In the genomic region with DNA sequence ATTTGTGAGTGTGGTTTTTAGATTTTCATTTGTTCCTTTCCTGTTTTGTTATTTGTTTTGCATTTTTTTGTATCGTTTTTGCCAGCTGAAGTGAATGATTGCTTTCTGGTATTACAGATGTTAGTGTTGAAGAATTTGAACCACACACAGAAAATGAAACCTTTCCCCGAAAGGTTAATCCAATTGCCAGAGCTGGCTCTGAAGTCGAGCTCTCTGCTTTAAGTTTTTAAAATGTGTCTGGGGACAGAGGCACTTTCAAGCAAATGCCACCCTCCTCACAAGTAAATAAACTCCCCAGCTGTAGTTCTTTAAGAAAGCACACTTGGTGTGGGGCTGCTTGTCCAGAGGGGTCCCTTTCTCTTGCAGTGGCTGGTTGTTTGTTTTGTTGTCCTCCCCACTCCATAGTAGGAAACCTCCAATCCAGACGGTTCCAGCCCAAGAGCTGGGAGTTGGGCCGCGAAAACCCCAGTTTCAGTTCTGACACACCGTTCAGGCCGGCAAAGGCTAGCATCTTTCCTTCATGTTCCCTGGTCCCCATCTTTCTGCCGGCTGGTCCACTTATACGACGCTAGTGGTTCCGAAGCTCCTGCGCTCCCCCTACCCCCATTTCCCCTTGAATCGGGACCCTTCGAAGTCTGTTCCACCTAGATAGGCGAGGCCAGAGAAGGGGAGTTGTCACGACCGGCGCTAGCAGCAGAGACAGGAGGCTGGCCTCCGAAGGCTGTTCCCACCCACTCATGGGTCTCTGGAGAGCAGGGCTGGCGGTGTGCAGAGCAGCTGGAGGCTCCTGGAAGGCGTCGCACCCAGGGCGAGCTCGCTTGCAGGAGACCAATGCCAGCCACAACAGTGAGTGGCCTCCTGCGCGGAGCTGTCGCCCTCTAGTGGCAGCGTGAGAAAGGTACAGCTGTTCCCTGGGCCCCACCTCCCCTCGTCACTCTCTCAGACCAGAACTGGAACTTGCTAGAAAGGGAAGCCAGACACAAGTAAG, we compare ENCODE assay signal across 8 mouse cellular contexts. TPM values are rescaled to one million over a fixed set of nuclear protein-coding genes. Genes with fewer than 3 reads are reported as not detected.
DNase-seq lines count a peak whose midpoint lies in the region; ATAC-seq and TF ChIP-seq lines count a peak whose summit lies in the region.

No protein-coding gene starts in this region.

- peak overlapping the region; percentile 16; the same call in 1 of the 2 replicates for H3K9ac ChIP-seq in ES-E14 (ENCODE audit: insufficient read depth, low read depth, low read length, poor library complexity, severe bottlenecking)
- H3K9ac ChIP-seq in forebrain, embryonic 14.5 days (ENCODE audit: low read length), result peak overlapping the region; percentile 53
- peak overlapping the region; percentile 63 for H3K9ac ChIP-seq in liver, postnatal 0 days (replicated peaks)
- peak overlapping the region; percentile 61 for H3K9ac ChIP-seq in neural tube, embryonic 13.5 days

- H3K36me3 ChIP-seq in ES-E14 (ENCODE audit: control insufficient read depth, insufficient read depth, low read length, poor library complexity, severe bottlenecking), result no peaks in the 10 kb centered on the region
- H3K36me3 ChIP-seq in forebrain, embryonic 14.5 days (ENCODE audit: control insufficient read depth, insufficient read depth, low read length), result no peaks in the 10 kb centered on the region
- H3K36me3 ChIP-seq in liver, postnatal 0 days (replicated peaks; ENCODE audit: insufficient read depth, low read length), result no peaks in the 10 kb centered on the region
- no peaks in the 10 kb centered on the region for H3K36me3 ChIP-seq in neural tube, embryonic 13.5 days
- no peaks in the 10 kb centered on the region for H3K36me3 ChIP-seq in testis, adult 2 months (ENCODE audit: control insufficient read depth, insufficient read depth, low read length)

- TF ChIP-seq POLR2A in testis, adult 2 months (IDR thresholded peaks at IDR 0.05; ENCODE audit: control insufficient read depth, low read depth, low read length), result no peak; the same call in 1 of the 2 replicates

- H3K27ac ChIP-seq in ES-E14 (ENCODE audit: insufficient read depth, low read depth, low read length, poor library complexity, severe bottlenecking), result no peak overlapping the region
- H3K27ac ChIP-seq in forebrain, embryonic 14.5 days (ENCODE audit: low read depth, low read length), result no peak overlapping the region
- H3K27ac ChIP-seq in liver, postnatal 0 days (ENCODE audit: low read depth), result peak overlapping the region; percentile 82
- H3K27ac ChIP-seq in neural tube, embryonic 13.5 days (replicated peaks), result peak overlapping the region; percentile 3
- peak overlapping the region; percentile 63 for H3K27ac ChIP-seq in testis, adult 2 months (ENCODE audit: control insufficient read depth, insufficient read depth, low read depth, low read length)

- in situ Hi-C loops in ES-E14 (cut with MboI; ENCODE audit: low sequenced_read_pairs in 2 of 2, unreplicated experiment in 2 of 2), result no loop called here

- TF ChIP-seq CTCF in liver, postnatal 0 days (IDR thresholded peaks at IDR 0.05; ENCODE audit: low read depth), result peak; percentile 99
- TF ChIP-seq CTCF in testis, adult 2 months (IDR thresholded peaks at IDR 0.05; ENCODE audit: control insufficient read depth, insufficient read depth, insufficient replicate concordance, low read depth, low read length), result peak; percentile 100

- intact Hi-C loops in heart, postnatal 14 days (cut with DNase I), result loop anchor here (1.0 to 5.0 kb wide), 3 partner anchors 46 to 276 kb away; no protein-coding TSS in a partner anchor

- peaks cover 0 to 2% of the 10 kb centered on the region in 2 experiments; a peak in 1 of 4 replicates for H3K4me1 ChIP-seq in ES-E14 (ENCODE audit: control insufficient read depth in 2 of 2, insufficient read depth in 2 of 2, low read length in 2 of 2, poor library complexity in 1 of 2)
- H3K4me1 ChIP-seq in forebrain, embryonic 14.5 days (ENCODE audit: control insufficient read depth, insufficient read depth, low read length), result no peaks in the 10 kb centered on the region
- H3K4me1 ChIP-seq in liver, postnatal 0 days (ENCODE audit: insufficient read depth), result 0 out of 2 replicates have a peak, but pooled peaks cover 4% of the 10 kb centered on the region
- H3K4me1 ChIP-seq in neural tube, embryonic 13.5 days (replicated peaks), result peaks cover 4% of the 10 kb centered on the region; the same call in 1 of the 2 replicates
- H3K4me1 ChIP-seq in testis, adult 2 months (ENCODE audit: control insufficient read depth, insufficient read depth, low read length), result peaks cover 8% of the 10 kb centered on the region

- 9% methylated on average over 30 of the region's 30 CpGs for WGBS in forebrain, embryonic 14.5 days
- 5% methylated on average over 29 of the region's 30 CpGs for WGBS in liver, postnatal 0 days (ENCODE audit: insufficient replicate concordance)
- WGBS in neural tube, embryonic 13.5 days, result 8% methylated on average over 30 of the region's 30 CpGs

- H3K9me3 ChIP-seq in ES-E14 (ENCODE audit: control insufficient read depth, insufficient read depth, low read depth, low read length), result no peaks in the 10 kb centered on the region
- no peaks in the 10 kb centered on the region for H3K9me3 ChIP-seq in forebrain, embryonic 14.5 days (replicated peaks; ENCODE audit: control insufficient read depth, low read length)
- no peaks in the 10 kb centered on the region for H3K9me3 ChIP-seq in liver, postnatal 0 days (ENCODE audit: low read length)
- no peaks in the 10 kb centered on the region for H3K9me3 ChIP-seq in neural tube, embryonic 13.5 days

- peak; percentile 98 for ATAC-seq in forebrain, embryonic 14.5 days
- ATAC-seq in liver, postnatal 0 days, result peak; percentile 91
- ATAC-seq in neural tube, embryonic 13.5 days (ENCODE audit: low read depth), result peak; percentile 98

- H3K4me3 ChIP-seq in ES-E14 (ENCODE audit: insufficient read depth in 1 of 2, low read depth in 1 of 2, low read length in 2 of 2, poor library complexity in 1 of 2, severe bottlenecking in 1 of 2), result peak overlapping the region; percentile 14 to 41; a peak in 2 of 4 replicates
- peak overlapping the region; percentile 31 for H3K4me3 ChIP-seq in forebrain, embryonic 14.5 days (ENCODE audit: low read depth, low read length)
- H3K4me3 ChIP-seq in liver, postnatal 0 days (ENCODE audit: low read depth, low read length), result peak overlapping the region; percentile 56
- peak overlapping the region; percentile 39 for H3K4me3 ChIP-seq in neural tube, embryonic 13.5 days
- peak overlapping the region; percentile 84 for H3K4me3 ChIP-seq in testis, adult 2 months (ENCODE audit: control insufficient read depth, low read depth, low read length)

- DNase-seq in ES-E14 (ENCODE audit: low read depth, low spot score), result peak; percentile 90
- DNase-seq in cerebellum, adult 11 months, result peak; percentile 79
- DNase-seq in forebrain, embryonic 14.5 days (ENCODE audit: low spot score), result peak; percentile 94
- DNase-seq in heart, postnatal 14 days, result peak; percentile 95 to 96
- peak; percentile 88 for DNase-seq in layer of hippocampus, adult 11-12 months (ENCODE audit: low spot score)
- DNase-seq in liver, postnatal 0 days, result peak; percentile 90

- no peak for TF ChIP-seq EP300 in liver, postnatal 0 days (IDR thresholded peaks at IDR 0.05; ENCODE audit: low read depth)

- H3K27me3 ChIP-seq in forebrain, embryonic 14.5 days (replicated peaks; ENCODE audit: control insufficient read depth, insufficient read depth, low read length), result no peaks in the 10 kb centered on the region
- no peaks in the 10 kb centered on the region for H3K27me3 ChIP-seq in liver, postnatal 0 days (ENCODE audit: insufficient read depth, low read length)
- peaks cover 11% of the 10 kb centered on the region for H3K27me3 ChIP-seq in neural tube, embryonic 13.5 days
- no peaks in the 10 kb centered on the region for H3K27me3 ChIP-seq in testis, adult 2 months (ENCODE audit: control insufficient read depth, insufficient read depth, low read length)

- H3K4me2 ChIP-seq in forebrain, embryonic 14.5 days (ENCODE audit: low read length), result peak overlapping the region; percentile 68
- H3K4me2 ChIP-seq in liver, postnatal 0 days (ENCODE audit: low read depth, low read length), result peak overlapping the region; percentile 90
- peak overlapping the region; percentile 62 for H3K4me2 ChIP-seq in neural tube, embryonic 13.5 days

TF ChIP-seq in ES-E14, 5 proteins besides CTCF, POLR2A, EP300 and RAD21:
- TF ChIP-seq ZNF384 (IDR thresholded peaks at IDR 0.05; ENCODE audit: low read depth, low read length) (no peak), ZC3H11A (IDR thresholded peaks at IDR 0.05; ENCODE audit: borderline replicate concordance, low read depth, low read length) (peak; percentile 89; the same call in 1 of the 2 replicates), HCFC1 (IDR thresholded peaks at IDR 0.05; ENCODE audit: borderline replicate concordance, insufficient read depth, low read length) (no peak), CHD2 (IDR thresholded peaks at IDR 0.05; ENCODE audit: low read depth, low read length) (no peak), MAFK (IDR thresholded peaks at IDR 0.05; ENCODE audit: insufficient read depth, low read depth, low read length) (no peak)

RNA-seq across cellular contexts. Expression of a gene that starts 25.0 kb away (rescaled TPM):
- 0.54 and 0.58 TPM in 2 replicates for total RNA-seq in ES-E14 (2012; rRNA removed)
- polyA plus RNA-seq in forebrain, embryonic 14.5 days (2014; fragmentation: Nextera tagmentation; extraction: Ambion mirVana), result 0.27 and 0.30 TPM in 2 replicates
- total RNA-seq in heart, postnatal 14 days (2021), result not detected
- polyA plus RNA-seq in liver, postnatal 0 days (2015; fragmentation: Nextera tagmentation; extraction: Ambion mirVana), result not detected in 2 replicates
- polyA plus RNA-seq in neural tube, embryonic 13.5 days (2015; fragmentation: Nextera tagmentation; extraction: Ambion mirVana), result 25.4 and 27.9 TPM in 2 replicates
- 1.2 and 1.6 TPM in 2 replicates for polyA plus RNA-seq in testis, adult 2 months (2012; rRNA removed)

Comparison
In these comparisons a context has a peak if more than half of its experiments do, and no peak if none do; other contexts are left out.
1. H3K27ac ChIP-seq: peak in liver, postnatal 0 days (single experiment), neural tube, embryonic 13.5 days (single experiment) and testis, adult 2 months (single experiment); none in ES-E14 (single experiment) and forebrain, embryonic 14.5 days (single experiment).
2. H3K4me3 ChIP-seq: peak in every context shown above with its lines; median percentile 84 in testis, adult 2 months; 56 in liver, postnatal 0 days; 39 in neural tube, embryonic 13.5 days; 31 in forebrain, embryonic 14.5 days; 28 in ES-E14.
3. RNA of a gene that starts 25.0 kb away (polyA plus RNA-seq): 25.4 to 27.9 TPM in neural tube, embryonic 13.5 days; 1.2 to 1.6 TPM in testis, adult 2 months, 0.27 to 0.30 TPM in forebrain, embryonic 14.5 days and not detected in liver, postnatal 0 days; every median in the first group is over 10 times any median in the second.
4. Peak in every context shown above with its lines, with median percentiles within 50 percentile points of each other: DNase-seq, H3K9ac ChIP-seq, ATAC-seq and H3K4me2 ChIP-seq.